19 mouse cellular contexts compared by ENCODE assay signal in genomic region chr3:84675710-84676109, GRCm38 (mm10). TPM values are rescaled to one million over a fixed set of nuclear protein-coding genes. Genes with fewer than 3 reads are reported as not detected.
"Had no signal": no experiment of that assay in that cellular context is flagged by ENCODE, and none has a peak within 500 bp of the region (broad histone marks: within the 10 kb centered on the region; RNA-seq: fewer than 3 reads in every experiment).

No protein-coding gene starts in this region.

- ATAC-seq: lung, postnatal 0 days had no signal

- H3K9me3 ChIP-seq: kidney, embryonic 15.5 days; limb, embryonic 10.5 days; limb, embryonic 13.5 days; liver, embryonic 13.5 days; neural tube, embryonic 12.5 days; neural tube, embryonic 15.5 days had no signal

- H3K36me3 ChIP-seq: kidney, embryonic 15.5 days; limb, embryonic 10.5 days; limb, embryonic 13.5 days; liver, embryonic 13.5 days; neural tube, embryonic 12.5 days; neural tube, embryonic 15.5 days had no signal

- H3K4me3 ChIP-seq: kidney, embryonic 15.5 days; limb, embryonic 10.5 days; limb, embryonic 13.5 days; liver, embryonic 13.5 days; neural tube, embryonic 12.5 days; neural tube, embryonic 15.5 days had no signal

- DNase-seq: kidney, adult 11 months; kidney, adult 8-10 months; kidney, postnatal 10 days; kidney, postnatal 36 days; liver, embryonic 13.5 days; lung, embryonic 14.5 days; midbrain, embryonic 14.5 days; right cerebral cortex, postnatal 4 days; thymus, adult 2 months; thymus, postnatal 14 days; thymus, postnatal 4 days had no signal

- H3K27ac ChIP-seq: kidney, embryonic 15.5 days; limb, embryonic 10.5 days; limb, embryonic 13.5 days; liver, embryonic 13.5 days; neural tube, embryonic 12.5 days; neural tube, embryonic 15.5 days; stomach, postnatal 0 days had no signal

- H3K27me3 ChIP-seq: kidney, embryonic 15.5 days; limb, embryonic 13.5 days; liver, embryonic 13.5 days; neural tube, embryonic 12.5 days; neural tube, embryonic 15.5 days had no signal

- H3K4me1 ChIP-seq: kidney, embryonic 15.5 days; limb, embryonic 10.5 days; limb, embryonic 13.5 days; liver, embryonic 13.5 days; neural tube, embryonic 12.5 days; neural tube, embryonic 15.5 days had no signal

RNA-seq across cellular contexts. Expression of gene Tmem154, which starts 9.7 kb away (rescaled TPM):
- total RNA-seq: midbrain, postnatal 0 days had no signal
